Mouse (Mus musculus) gonadal fat pad, adult 2 months (tissue): ENCODE data around the gene Stra6. TPM values are rescaled to one million over a fixed set of nuclear protein-coding genes. Genes with fewer than 3 reads are reported as not detected.

Source experiments
- DNase-seq: peaks from one replicate; pipeline ENCODE4 v3.0.0-alpha.2; 2012; ENCODE audit warnings: low read depth
- polyA plus RNA-seq: library from polyadenylated mRNA; depleted of rRNA; stranded (reverse); fragments of >200 nt; gene quantifications from 2 replicates; pipeline ENCODE4 v1.2.3, GENCODE M21; 2012

Gene Stra6
- polyA plus RNA-seq, 1 experiment = 7.3 TPM

GRCm38 (mm10) chr9:58131735-58132134 is 68.1 kb downstream of the Stra6 start:
- DNase-seq = no peak

- no peak for DNase-seq
These were observed 70.6 kb downstream of the Stra6 start for GRCm38 (mm10) chr9:58133893-58134884.

DNA sequence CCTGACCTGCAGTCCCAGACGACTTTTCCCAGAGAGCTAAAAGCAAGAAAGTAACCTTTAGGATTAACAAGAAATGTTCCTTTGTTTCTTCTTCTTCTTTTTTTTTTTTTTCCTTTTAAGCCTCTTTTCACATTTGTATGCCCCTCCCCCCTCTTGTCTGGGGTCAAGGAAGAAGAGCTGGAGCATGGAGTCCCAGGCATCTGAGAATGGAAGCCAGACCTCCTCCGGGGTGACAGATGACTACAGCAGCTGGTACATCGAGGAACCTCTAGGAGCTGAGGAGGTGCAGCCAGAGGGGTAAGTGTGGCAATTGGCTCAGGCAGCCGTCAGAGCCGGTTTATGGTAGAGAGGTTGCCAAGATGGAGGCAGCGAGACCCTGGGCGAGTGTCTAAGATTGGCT is 71.3 kb downstream of the Stra6 start:
- DNase-seq = no peak

DNA sequence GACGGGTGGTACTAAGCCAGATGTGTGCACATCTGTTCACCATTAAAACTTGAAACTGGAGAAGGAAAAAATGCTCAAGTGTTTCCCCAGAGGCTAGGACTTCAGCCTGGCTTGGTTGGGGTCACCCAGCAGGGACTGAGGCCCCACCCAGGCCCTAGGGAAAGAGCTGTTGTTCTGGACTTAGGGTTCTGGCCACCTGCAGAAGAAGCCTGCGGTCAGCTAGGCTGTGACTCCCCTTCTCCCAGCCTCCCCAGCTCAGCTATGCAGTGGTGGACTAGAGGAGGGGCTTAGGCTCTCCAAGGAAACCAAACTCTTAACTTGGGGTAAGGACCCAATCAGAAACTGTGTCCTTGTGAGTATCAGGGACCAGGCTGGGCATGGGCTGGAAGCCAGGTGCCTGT is 72.3 kb downstream of the Stra6 start:
- no peak for DNase-seq

GRCm38 (mm10) chr9:58139947-58140346 is 76.4 kb downstream of the Stra6 start:
- DNase-seq = no peak

GRCm38 (mm10) chr9:58143419-58143818 is 79.8 kb downstream of the Stra6 start:
- DNase-seq = no peak

GRCm38 (mm10) chr9:58144664-58145063 is 81.1 kb downstream of the Stra6 start:
- DNase-seq = no peak

GRCm38 (mm10) chr9:58145417-58145816 is 81.8 kb downstream of the Stra6 start:
- peak; percentile 45 for DNase-seq

DNA sequence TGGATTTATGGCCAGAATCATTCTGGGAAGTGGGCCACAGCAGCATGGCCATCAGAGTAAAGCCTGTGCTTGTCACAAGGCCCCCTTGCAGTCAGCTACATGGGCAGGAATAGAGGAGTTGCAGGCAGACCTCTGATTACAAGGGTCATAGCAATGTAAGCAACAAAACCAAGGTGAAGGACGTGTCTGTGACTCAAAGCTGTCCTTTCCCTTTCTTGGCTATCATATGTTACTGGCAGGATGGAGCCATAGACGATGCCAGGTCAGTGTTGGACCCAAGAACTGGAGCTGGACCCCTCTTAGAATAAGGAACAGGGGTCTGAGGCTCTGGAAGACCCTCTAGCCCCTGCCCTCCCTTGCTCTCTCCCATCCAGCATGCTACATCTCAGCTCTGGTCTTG is 85.2 kb downstream of the Stra6 start:
- no peak for DNase-seq

DNA sequence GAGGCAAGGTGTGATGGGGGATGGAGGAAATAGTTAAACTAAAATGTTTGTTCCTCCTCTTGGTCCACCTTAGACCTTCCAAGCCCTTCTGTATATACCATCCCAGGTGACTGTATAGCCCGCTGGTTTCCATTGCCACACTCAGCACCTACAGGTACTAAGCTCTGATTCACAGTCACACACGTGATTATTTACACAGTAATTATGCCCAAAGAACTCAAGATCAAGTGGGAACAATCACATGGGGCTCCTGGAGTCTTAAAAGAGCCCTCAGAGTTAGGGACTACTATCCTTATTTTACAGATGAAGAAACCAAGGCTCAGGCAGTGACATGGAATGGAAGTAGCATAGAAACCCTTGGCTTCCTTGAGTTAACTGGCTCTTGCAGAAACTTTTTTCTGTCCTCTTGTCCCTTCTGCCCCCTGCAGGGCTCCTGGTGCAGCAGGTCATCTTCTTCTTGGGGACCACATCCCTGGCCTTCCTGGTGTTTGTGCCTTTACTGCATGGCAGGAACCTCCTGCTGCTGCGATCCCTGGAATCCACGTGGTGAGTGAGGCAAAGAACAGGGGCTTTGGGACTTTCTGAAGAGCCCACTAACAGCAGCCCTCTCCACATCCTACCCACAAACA is 87.3 kb downstream of the Stra6 start:
- DNase-seq = no peak

- no peak for DNase-seq
These were observed 89.5 kb downstream of the Stra6 start for GRCm38 (mm10) chr9:58153095-58153494.

DNA sequence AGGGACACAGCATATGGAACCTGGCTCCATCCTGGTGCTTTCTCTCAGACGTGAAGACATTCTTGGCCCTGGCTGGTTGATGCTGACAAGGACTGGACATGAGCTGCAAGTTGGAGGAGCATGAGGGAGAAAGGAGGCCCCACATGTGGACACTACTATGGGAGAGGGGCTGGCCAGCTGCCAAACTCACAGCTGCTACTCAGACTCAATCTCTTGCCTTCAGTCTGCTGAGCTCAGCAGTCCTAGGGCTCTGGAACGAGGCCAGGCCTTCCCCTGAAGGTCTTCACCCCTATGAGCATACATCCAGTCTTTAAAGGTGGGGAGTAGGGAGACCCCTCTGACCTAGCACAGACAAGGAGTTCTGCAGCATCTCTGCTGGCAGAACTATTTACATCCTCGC is 91.8 kb downstream of the Stra6 start:
- DNase-seq = no peak

DNA sequence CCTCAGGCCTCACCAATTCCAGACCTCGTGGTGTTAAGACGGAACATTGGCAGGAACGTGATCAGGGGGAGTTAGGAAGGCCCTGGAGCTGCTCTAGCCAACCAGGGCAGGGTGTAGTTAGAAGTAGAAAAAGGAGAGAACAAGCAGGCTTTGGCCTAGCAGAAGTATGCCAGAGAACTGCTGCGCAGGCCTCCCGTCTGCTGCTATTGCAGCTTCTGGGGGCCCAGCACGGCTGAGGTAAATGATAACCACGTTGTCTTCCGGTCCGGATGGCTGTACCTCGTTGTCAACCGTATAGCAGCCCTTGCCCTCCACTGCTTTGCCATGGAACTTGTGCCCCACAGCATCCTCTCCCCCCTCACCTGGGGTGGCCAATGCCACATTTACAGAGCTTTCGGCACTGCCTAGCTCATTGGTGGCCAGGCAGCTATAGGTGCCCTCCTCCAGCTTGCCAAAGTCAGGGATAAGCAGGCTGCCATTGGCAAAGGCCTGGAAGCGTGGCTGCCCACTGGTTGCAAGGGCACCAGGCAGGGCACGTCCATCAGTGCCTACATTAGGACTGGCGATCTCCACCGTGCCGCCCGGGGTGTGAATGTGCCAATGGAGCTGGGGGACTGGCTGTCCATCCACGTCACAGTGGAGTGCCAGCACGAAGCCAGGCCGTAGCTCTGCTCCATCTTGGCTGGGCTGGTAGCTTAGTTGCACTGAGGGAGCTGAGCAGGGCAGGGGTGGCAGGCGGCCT is 93.4 kb downstream of the Stra6 start:
- DNase-seq = no peak

DNA sequence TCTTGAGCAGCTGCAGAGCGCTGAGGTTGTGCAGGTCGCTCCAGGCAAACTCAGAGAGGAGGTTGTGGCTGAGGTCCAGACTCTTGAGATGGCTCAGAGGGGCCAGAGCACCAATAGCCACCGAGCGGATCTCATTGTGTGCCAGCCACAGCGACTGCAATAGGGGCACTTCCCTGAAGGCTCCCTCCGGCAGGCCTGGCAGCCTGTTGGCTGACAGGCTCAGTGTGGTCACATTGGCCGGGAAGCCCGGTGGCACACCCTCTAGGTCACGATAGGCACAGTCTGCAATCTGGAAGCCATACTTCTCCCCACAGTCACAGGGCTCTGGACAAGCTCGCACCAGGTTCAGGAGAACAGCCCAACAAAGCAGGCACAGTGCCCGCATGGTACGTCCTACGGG is 94.2 kb downstream of the Stra6 start:
- no peak for DNase-seq

DNA sequence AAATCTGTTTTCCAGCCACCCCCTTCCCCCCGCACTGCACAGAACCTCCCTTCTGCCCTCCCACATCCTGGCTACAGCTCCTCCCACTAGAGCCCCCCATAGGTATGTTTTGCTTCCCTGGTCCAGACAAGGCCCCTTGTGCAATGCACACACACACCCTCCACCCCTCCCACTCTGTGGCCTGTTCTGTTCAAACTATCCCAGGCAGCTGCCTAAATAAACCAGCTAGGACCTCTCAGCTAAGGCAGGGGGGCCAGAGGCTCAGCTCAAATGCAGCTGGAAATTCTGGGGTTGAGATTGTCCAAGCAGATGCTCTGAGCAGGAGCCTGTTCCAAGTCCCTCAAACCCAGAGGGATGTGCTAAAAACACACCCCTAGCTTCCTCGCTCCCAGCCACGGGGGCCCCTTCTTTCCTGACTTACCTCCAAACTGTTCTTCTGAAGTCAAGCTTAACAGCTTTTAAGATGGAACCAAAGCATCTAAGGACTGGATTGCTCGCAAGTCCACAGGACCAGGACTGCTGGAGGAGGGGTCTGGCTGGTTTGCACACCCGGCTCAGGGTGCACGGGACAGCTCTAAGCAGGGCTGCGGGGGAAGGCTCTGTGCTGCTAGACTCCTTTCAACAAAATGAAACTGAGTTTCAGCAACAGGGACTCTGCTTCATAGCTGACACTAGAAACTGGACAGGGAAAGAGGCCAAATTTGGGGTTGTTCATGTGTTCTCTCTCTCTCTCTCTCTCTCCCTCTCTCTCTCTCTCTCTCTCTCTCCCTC is 95.1 kb downstream of the Stra6 start:
- no peak for DNase-seq

GRCm38 (mm10) chr9:58159855-58160254 is 96.3 kb downstream of the Stra6 start:
- DNase-seq = no peak

GRCm38 (mm10) chr9:58160315-58160714 is 96.7 kb downstream of the Stra6 start:
- DNase-seq = no peak

GRCm38 (mm10) chr9:58162173-58162572 is 98.6 kb downstream of the Stra6 start:
- no peak for DNase-seq

DNA sequence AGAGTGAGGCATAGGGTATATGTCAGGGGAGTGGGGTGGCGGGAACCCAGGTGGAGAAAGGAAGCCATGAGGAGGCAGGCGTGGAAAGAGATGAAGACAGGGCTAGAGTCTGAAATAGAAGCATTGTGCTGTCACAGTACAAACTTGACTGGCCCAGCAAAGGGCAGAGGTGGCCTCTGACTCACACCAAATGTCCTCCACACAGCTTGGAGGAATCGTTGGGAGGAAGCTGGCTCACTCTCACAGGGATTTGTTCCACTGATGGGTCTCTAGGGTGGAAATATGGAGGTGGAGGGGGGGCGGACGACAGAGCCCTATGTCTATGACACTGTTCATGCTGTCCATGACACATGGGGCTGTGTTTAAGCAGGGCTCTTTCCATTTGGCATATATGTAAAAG is 99.6 kb downstream of the Stra6 start:
- no peak for DNase-seq

GRCm38 (mm10) chr9:58165779-58166178 is 102.2 kb downstream of the Stra6 start:
- no peak for DNase-seq

DNA sequence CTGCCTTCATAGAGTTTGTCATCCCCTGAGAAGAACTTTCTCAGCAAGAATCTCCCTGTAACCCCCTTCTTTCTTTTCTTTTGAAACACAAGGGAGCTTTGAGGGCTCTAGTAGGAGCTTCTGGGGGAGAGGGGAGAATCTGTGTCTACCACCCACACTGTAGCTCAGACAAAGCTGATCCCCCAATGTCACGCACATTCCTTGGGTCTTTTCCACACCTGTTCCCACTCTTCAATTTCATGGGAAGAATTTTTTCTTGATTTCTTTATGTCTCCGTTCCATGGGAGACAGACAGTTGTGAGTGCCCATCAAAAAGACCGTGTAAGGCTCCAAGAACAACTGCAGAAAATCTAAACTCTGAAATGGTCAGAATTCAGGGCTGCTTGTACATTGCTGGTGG is 105.3 kb downstream of the Stra6 start:
- no peak for DNase-seq

GRCm38 (mm10) chr9:58169426-58169825 is 105.8 kb downstream of the Stra6 start:
- DNase-seq = peak; percentile 30
